Mouse (Mus musculus) heart, postnatal 10 days (tissue): ENCODE measurements around the gene Hist1h1d. TPM values are rescaled to one million over a fixed set of nuclear protein-coding genes. Genes with fewer than 3 reads are reported as not detected.

ENCODE experiments used
- microRNA-seq, 2 experiments: library from miRNA; unstranded; fragments of <30 nt; microRNA quantifications; one replicate each; pipeline ENCODE4 v1.2.0; 2022
- total RNA-seq, 2 experiments: library from RNA; stranded (reverse); gene quantifications; 2 replicates each; pipeline ENCODE4 v1.2.3; 2021

The Hist1h1d gene
- total RNA-seq, 2 experiments from 2014 or later, result 16.9 to 20.1 TPM

Small RNA genes lying within 50 kb of the gene (microRNA-seq; reads per million reads assigned to microRNA genes)
- 0.24 to 0.35 reads per million in 2 experiments for gene Gm44297
- 0 reads per million in 2 experiments for gene Gm44359
- gene Gm44394, result 0 reads per million in 2 experiments
- gene n-TStga1, result 0.24 to 0.70 reads per million in 2 experiments

Other genes starting within 250 kb of the Hist1h1d start
- gene Zfp322a, start 184.1 kb upstream of the Hist1h1d start, total RNA-seq, result 10 to 100 TPM; 18.9 to 21.7 TPM
- gene Abt1, start 129.4 kb upstream of the Hist1h1d start, total RNA-seq, result 1 to 10 TPM; 5.3 to 5.6 TPM
- gene Btn1a1, start 87.4 kb upstream of the Hist1h1d start, total RNA-seq, result not detected
- not detected for gene Btn2a2, start 64.4 kb upstream of the Hist1h1d start, total RNA-seq
- 100 to 1,000 TPM; 743 to 812 TPM for gene Hist1h4h, start 22.2 kb upstream of the Hist1h1d start, total RNA-seq
- 100 to 1,000 TPM; 171 to 245 TPM for gene Hist1h2af, start 19.4 kb upstream of the Hist1h1d start, total RNA-seq
- gene Hist1h3g, start 17.8 kb upstream of the Hist1h1d start, total RNA-seq, result 10 to 100 TPM; 45.9 to 66.2 TPM
- gene Hist1h2bh, start 9.9 kb upstream of the Hist1h1d start, total RNA-seq, result 10 to 100 TPM in 1 of 2 experiments, 1 to 10 TPM in 1; 9.2 to 11.2 TPM
- gene Hist1h3f, start 9.2 kb upstream of the Hist1h1d start, total RNA-seq, result 10 to 100 TPM; 52.6 to 63.4 TPM
- 100 to 1,000 TPM; 308 to 354 TPM for gene Hist1h4f, start 1.6 kb upstream of the Hist1h1d start, total RNA-seq
- 100 to 1,000 TPM; 125 to 161 TPM for gene Hist1h3e, start 9.1 kb downstream of the Hist1h1d start, total RNA-seq
- 10 to 100 TPM; 38.7 to 42.6 TPM for gene Hist1h2ae, start 18.0 kb downstream of the Hist1h1d start, total RNA-seq
- gene Hist1h2bg, start 18.1 kb downstream of the Hist1h1d start, total RNA-seq, result 100 to 1,000 TPM; 285 to 300 TPM
- gene Hist1h2bf, start 20.9 kb downstream of the Hist1h1d start, total RNA-seq, result 100 to 1,000 TPM; 116 to 129 TPM
- 10 to 100 TPM; 32.3 to 37.7 TPM for gene Hist1h2ad, start 21.1 kb downstream of the Hist1h1d start, total RNA-seq
- gene Hist1h3d, start 22.5 kb downstream of the Hist1h1d start, total RNA-seq, result 10 to 100 TPM; 26.2 to 30.6 TPM
- 100 to 1,000 TPM; 167 to 189 TPM for gene Hist1h4d, start 28.3 kb downstream of the Hist1h1d start, total RNA-seq
- 10 to 100 TPM; 18.8 to 19.8 TPM for gene Hist1h2be, start 67.9 kb downstream of the Hist1h1d start, total RNA-seq
- 100 to 1,000 TPM; 138 to 168 TPM for gene Hist1h1e, start 69.3 kb downstream of the Hist1h1d start, total RNA-seq
- 1 to 10 TPM; 5.1 to 6.2 TPM for gene Hist1h2ac, start 130.7 kb downstream of the Hist1h1d start, total RNA-seq
- 10 to 100 TPM; 50.8 to 51.3 TPM for gene Hist1h2bc, start 130.9 kb downstream of the Hist1h1d start, total RNA-seq
- under 1 TPM; 0.29 to 0.67 TPM for gene Hist1h1t, start 142.6 kb downstream of the Hist1h1d start, total RNA-seq
- 100 to 1,000 TPM; 105 to 116 TPM for gene Hist1h4c, start 145.2 kb downstream of the Hist1h1d start, total RNA-seq
- 10 to 100 TPM; 26.7 to 32.4 TPM for gene Hfe, start 157.6 kb downstream of the Hist1h1d start, total RNA-seq
- 100 to 1,000 TPM; 299 to 383 TPM for gene Hist1h1c, start 185.5 kb downstream of the Hist1h1d start, total RNA-seq
- gene Hist1h3c, start 192.3 kb downstream of the Hist1h1d start, total RNA-seq, result 100 to 1,000 TPM in 1 of 2 experiments, 10 to 100 TPM in 1; 84.0 to 101 TPM
- 100 to 1,000 TPM; 105 to 106 TPM for gene Hist1h2bb, start 193.5 kb downstream of the Hist1h1d start, total RNA-seq
- gene Hist1h2ab, start 197.9 kb downstream of the Hist1h1d start, total RNA-seq, result 100 to 1,000 TPM; 166 to 169 TPM
- gene Hist1h3b, start 199.0 kb downstream of the Hist1h1d start, total RNA-seq, result 100 to 1,000 TPM; 221 to 266 TPM
- 100 to 1,000 TPM; 130 to 151 TPM for gene Hist1h4b, start 203.8 kb downstream of the Hist1h1d start, total RNA-seq
- gene Hist1h4a, start 208.0 kb downstream of the Hist1h1d start, total RNA-seq, result 100 to 1,000 TPM; 162 to 177 TPM
- 100 to 1,000 TPM; 160 to 202 TPM for gene Hist1h3a, start 209.1 kb downstream of the Hist1h1d start, total RNA-seq
- gene Hist1h1a, start 210.4 kb downstream of the Hist1h1d start, total RNA-seq, result 100 to 1,000 TPM; 109 to 127 TPM
- not detected for gene Trim38, start 216.7 kb downstream of the Hist1h1d start, total RNA-seq